Mouse (Mus musculus) cerebellum, adult 11 months (tissue): Measurements from ENCODE around the gene Tmem234.

Experiments used
- DNase-seq: peaks from one replicate; pipeline ENCODE4 v3.0.0; 2022

The Tmem234 gene

GRCm38 (mm10) chr4:129622803-129623535, 22.5 kb downstream of the Tmem234 start:
- no peak for DNase-seq

GRCm38 (mm10) chr4:129623681-129624091, 23.2 kb downstream of the Tmem234 start, which contains the start of gene Ccdc28b:
Gene Ccdc28b, minus strand, starts transcription at chr4:129623947.
- peak; percentile 48 for DNase-seq

GRCm38 (mm10) chr4:129624281-129625028, 24.0 kb downstream of the Tmem234 start:
- peak; percentile 88 for DNase-seq

- DNase-seq: peak; percentile 72
These were observed 24.5 kb downstream of the Tmem234 start for GRCm38 (mm10) chr4:129625029-129625370.

GRCm38 (mm10) chr4:129625496-129625895, 25.0 kb downstream of the Tmem234 start:
- no peak for DNase-seq

GRCm38 (mm10) chr4:129626035-129626434, 25.6 kb downstream of the Tmem234 start:
- no peak for DNase-seq

- DNase-seq: no peak
These were observed 30.5 kb downstream of the Tmem234 start for GRCm38 (mm10) chr4:129630944-129631343.

GRCm38 (mm10) chr4:129631867-129632266, 31.4 kb downstream of the Tmem234 start:
- DNase-seq: no peak

GRCm38 (mm10) chr4:129633852-129634251, 33.4 kb downstream of the Tmem234 start:
- DNase-seq: no peak

GRCm38 (mm10) chr4:129639221-129639620, 38.8 kb downstream of the Tmem234 start:
- peak; percentile 28 for DNase-seq

GRCm38 (mm10) chr4:129640101-129640637, 39.7 kb downstream of the Tmem234 start:
- peak; percentile 54 for DNase-seq

- peak; percentile 97 for DNase-seq
These were observed 40.4 kb downstream of the Tmem234 start, which contains the start of gene Txlna for GRCm38 (mm10) chr4:129640638-129641467. Gene Txlna, minus strand, starts transcription at chr4:129641065.

GRCm38 (mm10) chr4:129641756-129642155, 41.3 kb downstream of the Tmem234 start:
- no peak for DNase-seq

GRCm38 (mm10) chr4:129645204-129645603, 44.7 kb downstream of the Tmem234 start:
- DNase-seq: no peak

- DNase-seq: no peak
These were observed 48.2 kb downstream of the Tmem234 start for GRCm38 (mm10) chr4:129648656-129649055.

- no peak for DNase-seq
These were observed 49.9 kb downstream of the Tmem234 start for GRCm38 (mm10) chr4:129650359-129650758.

- DNase-seq: no peak
These were observed 54.3 kb downstream of the Tmem234 start for GRCm38 (mm10) chr4:129654770-129655169.

- no peak for DNase-seq
These were observed 61.1 kb downstream of the Tmem234 start for GRCm38 (mm10) chr4:129661584-129661983.

GRCm38 (mm10) chr4:129662255-129662813, 61.9 kb downstream of the Tmem234 start:
- DNase-seq: no peak

GRCm38 (mm10) chr4:129671491-129672082, 71.1 kb downstream of the Tmem234 start:
- DNase-seq: peak; percentile 33

GRCm38 (mm10) chr4:129672083-129672877, 71.8 kb downstream of the Tmem234 start, which contains the start of gene Kpna6:
Gene Kpna6, minus strand, starts transcription at chr4:129672767.
- peak; percentile 85 for DNase-seq
